11 mouse cellular contexts compared by ENCODE assay signal in the genomic region with DNA sequence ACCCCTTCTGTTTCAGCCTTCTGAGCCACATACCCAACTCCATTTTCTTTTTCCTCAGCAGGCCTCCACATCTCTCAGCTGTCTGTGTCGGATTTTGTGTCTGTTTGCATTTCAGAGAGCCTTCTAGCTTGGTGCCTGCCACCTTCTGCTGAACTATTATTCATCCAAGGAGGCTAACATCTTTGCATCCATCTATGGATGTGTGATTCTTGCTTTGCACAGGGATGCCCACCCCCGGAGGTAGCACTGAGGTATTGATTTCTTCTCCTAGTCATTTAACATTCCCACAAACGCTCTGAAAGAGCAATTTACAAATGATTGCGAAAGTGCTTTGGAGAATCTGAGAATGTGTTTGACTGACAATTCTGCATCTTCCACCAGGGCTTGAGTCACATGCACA.
A peak's percentile ranks its signal among the peaks of the same experiment; 100 is the strongest.
DNase-seq lines count a peak whose midpoint lies in the region; ATAC-seq and TF ChIP-seq lines count a peak whose summit lies in the region.
"Had no signal": no experiment of that assay in that cellular context is flagged by ENCODE, and none has a peak within 500 bp of the region (broad histone marks: within the 10 kb centered on the region; RNA-seq: fewer than 3 reads in every experiment).

No protein-coding gene starts in this region.

- no peak overlapping the region for H3K9ac ChIP-seq in midbrain, embryonic 14.5 days (replicated peaks; ENCODE audit: low read length)

- no peak for ATAC-seq in midbrain, embryonic 14.5 days (ENCODE audit: low FRiP score, low TSS enrichment)

- H3K4me2 ChIP-seq in midbrain, embryonic 14.5 days (ENCODE audit: low read length) = no peak overlapping the region

- H3K36me3 ChIP-seq in midbrain, embryonic 14.5 days (ENCODE audit: control insufficient read depth, insufficient read depth, low read length) = no peaks in the 10 kb centered on the region

- DNase-seq in layer of hippocampus, adult 2 months (ENCODE audit: low spot score in 2 of 2) = no peak
- no peak for DNase-seq in layer of hippocampus, postnatal 36 days
- DNase-seq in NIH3T3 (ENCODE audit: low read depth) = peak; percentile 14
- peak; percentile 48 to 67 for DNase-seq in frontal cortex, adult 2 months (ENCODE audit: extremely low spot score in 1 of 2, low spot score in 1 of 2)
- no peak for DNase-seq in midbrain, embryonic 14.5 days
- DNase-seq in gastrocnemius, adult 8-10 months (ENCODE audit: low spot score in 2 of 2) = no peak
- DNase-seq in testis, postnatal 14 days (ENCODE audit: low spot score) = no peak
- DNase-seq: heart, adult 18-20 months; kidney, postnatal 25 days; lung, adult 18-20 months; lung, postnatal 4 days had no signal

- peaks cover 13% of the 10 kb centered on the region for H3K4me1 ChIP-seq in midbrain, embryonic 14.5 days (ENCODE audit: control insufficient read depth, insufficient read depth, low read length)

- peak; percentile 24; the same call in 1 of the 2 replicates for TF ChIP-seq CTCF in layer of hippocampus, adult 2 months (conservative IDR thresholded peaks at IDR 0.05)

- 64% methylated on average over 4 of the region's 4 CpGs for WGBS in midbrain, embryonic 14.5 days

- peak overlapping the region; percentile 72 for H3K27ac ChIP-seq in layer of hippocampus, adult 2 months
- peak overlapping the region; percentile 66 for H3K27ac ChIP-seq in midbrain, embryonic 14.5 days (replicated peaks; ENCODE audit: low read depth, low read length)

- no peaks in the 10 kb centered on the region for H3K27me3 ChIP-seq in midbrain, embryonic 14.5 days (ENCODE audit: control insufficient read depth, insufficient read depth, low read length)

- H3K9me3 ChIP-seq in midbrain, embryonic 14.5 days (ENCODE audit: control insufficient read depth, low read length) = no peaks in the 10 kb centered on the region

- no peak overlapping the region for H3K4me3 ChIP-seq in layer of hippocampus, adult 2 months
- no peak overlapping the region for H3K4me3 ChIP-seq in midbrain, embryonic 14.5 days (replicated peaks; ENCODE audit: low read depth, low read length)

Comparison
In these comparisons a context has a peak if more than half of its experiments do, and no peak if none do; other contexts are left out.
1. DNase-seq: peak in NIH3T3 (single experiment) and frontal cortex, adult 2 months (2 of 2); none in layer of hippocampus, adult 2 months (0 of 2), layer of hippocampus, postnatal 36 days (0 of 2), midbrain, embryonic 14.5 days (single experiment), gastrocnemius, adult 8-10 months (0 of 2) and testis, postnatal 14 days (single experiment).